Mouse (Mus musculus) liver, embryonic 16.5 days (tissue): ENCODE results near the gene Lep. TPM values are rescaled to one million over a fixed set of nuclear protein-coding genes. Genes with fewer than 3 reads are reported as not detected.

Experiments used
- ATAC-seq: fragments of 200-750 bp; cut with Nextera tagmentation; 2 replicates; pipeline ENCODE4 v1.8.0; 2017; ENCODE audit warnings: low read depth, mild to moderate bottlenecking, moderate number of reproducible peaks, moderate library complexity
- H3K27ac ChIP-seq: fragments of 300-500 bp; sonication (generic); 2 replicates; pipeline ENCODE4 v1.5.1; 2014; ENCODE audit warnings: mild to moderate bottlenecking, low read length
- H3K27me3 ChIP-seq: fragments of 300-500 bp; sonication (generic); 2 replicates; pipeline ENCODE4 v1.6.1; 2014; ENCODE audit warnings: low read depth, low read length, mixed read lengths; ENCODE audit not compliant: control insufficient read depth, insufficient read depth
- H3K36me3 ChIP-seq: fragments of 300-500 bp; sonication (generic); 2 replicates; pipeline ENCODE4 v1.6.1; 2014; ENCODE audit warnings: mild to moderate bottlenecking; ENCODE audit not compliant: control insufficient read depth, insufficient read depth
- H3K4me1 ChIP-seq: fragments of 300-500 bp; sonication (generic); 2 replicates; pipeline ENCODE4 v1.6.1; 2014; ENCODE audit warnings: low read depth, low read length, mixed read lengths; ENCODE audit not compliant: control insufficient read depth
- H3K4me2 ChIP-seq: fragments of 300-500 bp; sonication (generic); 2 replicates; pipeline ENCODE4 v1.6.1; 2014; ENCODE audit warnings: low read depth, low read length, mixed read lengths
- H3K4me3 ChIP-seq: fragments of 300-500 bp; sonication (generic); 2 replicates; pipeline ENCODE4 v1.5.1; 2014; ENCODE audit warnings: low read depth, mild to moderate bottlenecking, low read length
- H3K9ac ChIP-seq: fragments of 300-500 bp; sonication (generic); 2 replicates; pipeline ENCODE4 v1.6.1; 2014; ENCODE audit warnings: low read depth, low read length
- H3K9me3 ChIP-seq: fragments of 300-500 bp; sonication (generic); replicated peaks from 2 replicates; pipeline ENCODE4 v1.6.1; 2016; ENCODE audit warnings: low read length; ENCODE audit not compliant: control insufficient read depth
- WGBS: fragments of 180-500 bp; shearing (Covaris S2); extraction: QIAGEN DNeasy Blood & Tissue Kit; methylation state at CpG from one replicate; pipeline ENCODE4 v1.1.7; 2014; ENCODE audit not compliant: insufficient replicate concordance; 5-methylcytosine and 5-hydroxymethylcytosine counted together
- microRNA-seq: library from miRNA; unstranded; fragments of <30 nt; microRNA quantifications from one replicate; pipeline ENCODE4, GENCODE M21; 2016
- polyA plus RNA-seq: library from polyadenylated mRNA; unstranded; fragments of >200 nt; fragmentation: Nextera tagmentation; extraction: Ambion mirVana; gene quantifications from 2 replicates; pipeline ENCODE4 v1.2.1, GENCODE M21; 2015

Lep gene
- polyA plus RNA-seq, 1 experiment from 2014 or later, result not detected

DNA sequence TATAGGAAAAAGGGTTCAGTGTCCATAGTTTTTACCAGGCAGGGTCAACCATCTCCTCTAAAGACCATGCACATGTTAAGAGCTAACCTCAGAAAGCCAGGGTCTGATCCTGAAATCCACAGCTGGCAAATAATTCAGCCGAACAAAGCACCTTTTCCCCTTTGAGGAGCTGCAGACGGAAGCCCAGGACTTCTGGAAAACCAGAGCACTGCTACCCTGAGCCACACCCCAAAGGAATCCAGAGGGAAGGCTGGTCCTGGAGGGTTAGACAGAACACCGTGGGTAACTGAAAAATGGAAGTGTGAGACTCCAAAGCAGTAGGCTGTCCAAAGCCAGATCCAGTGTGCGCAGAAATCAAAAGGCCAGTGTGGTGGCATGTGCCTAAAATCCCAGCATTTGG is 58.9 kb downstream of the Lep start:
- no peak overlapping the region for H3K4me2 ChIP-seq
- 58% methylated on average over 4 of the region's 4 CpGs for WGBS
- no peaks in the 10 kb centered on the region for H3K4me1 ChIP-seq
- H3K9me3 ChIP-seq, result no peaks in the 10 kb centered on the region
- no peak overlapping the region for H3K9ac ChIP-seq
- H3K27ac ChIP-seq, result no peak overlapping the region
- H3K4me3 ChIP-seq, result no peak overlapping the region
- H3K36me3 ChIP-seq, result no peaks in the 10 kb centered on the region
- no peak for ATAC-seq
- no peaks in the 10 kb centered on the region for H3K27me3 ChIP-seq

DNA sequence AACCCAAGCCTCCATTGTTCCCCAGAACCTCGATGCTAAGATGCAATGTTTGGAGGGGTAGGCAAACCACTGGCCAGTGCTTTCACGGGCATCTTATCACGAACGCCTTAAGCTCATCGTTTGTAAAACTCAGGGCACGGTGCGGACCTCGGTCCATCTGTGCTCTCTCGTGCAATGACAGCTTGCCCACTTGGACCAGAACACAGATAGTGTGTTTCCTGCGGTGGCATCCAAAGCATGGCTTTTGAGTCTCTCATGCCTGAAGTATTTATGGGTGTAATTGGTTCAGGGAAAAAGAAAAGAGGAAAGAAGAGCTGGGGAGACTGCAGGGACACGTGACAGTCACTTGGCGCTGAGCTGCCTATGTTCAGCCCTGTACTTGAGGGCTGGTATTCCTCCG is 60.0 kb downstream of the Lep start:
- Histone ChIP-seq H3K36me3 (no peaks in the 10 kb centered on the region), H3K4me3 (no peak overlapping the region), H3K9me3 (no peaks in the 10 kb centered on the region), H3K27ac (no peak overlapping the region), H3K4me1 (no peaks in the 10 kb centered on the region), H3K9ac (no peak overlapping the region), H3K27me3 (no peaks in the 10 kb centered on the region), H3K4me2 (no peak overlapping the region)
- WGBS, result 78% methylated on average over 13 of the region's 13 CpGs
- ATAC-seq, result no peak

Small RNA genes lying within 50 kb of the gene (microRNA-seq; reads per million reads assigned to microRNA genes)
- 2.2 reads per million for gene Mir129-1

Other genes with a start within 250 kb of the Lep start
- 0.08 and 0.11 TPM in 2 replicates for gene Lrrc4, start 228.5 kb upstream of the Lep start, polyA plus RNA-seq
- 8.8 and 8.9 TPM in 2 replicates for gene Rbm28, start 104.8 kb downstream of the Lep start, polyA plus RNA-seq
- 0.04 TPM in 1 of 2 replicates, not detected in the other for gene Prrt4, start 119.4 kb downstream of the Lep start, polyA plus RNA-seq
- 8.4 and 10.0 TPM in 2 replicates for gene Impdh1, start 156.1 kb downstream of the Lep start, polyA plus RNA-seq
- 26.1 and 32.4 TPM in 2 replicates for gene Hilpda, start 212.3 kb downstream of the Lep start, polyA plus RNA-seq
- gene Fam71f2, start 219.4 kb downstream of the Lep start, polyA plus RNA-seq, result 0.09 and 0.13 TPM in 2 replicates